Mouse (Mus musculus): Measurements from ENCODE around the gene Msh3. TPM values are rescaled to one million over a fixed set of nuclear protein-coding genes. Genes with fewer than 3 reads are reported as not detected.
"Not testable (repeated sequence)": the region's sequence is repeated elsewhere in the genome, so short reads cannot be mapped to it uniquely, and the experiment has no call there.

Gene Msh3
- total and polyA plus RNA-seq, 3 experiments: 3.9 to 9.1 (median 7.2) TPM

GRCm38 (mm10) chr13:92222763-92223162, 132.0 kb downstream of the Msh3 start:
- Histone ChIP-seq H3K36me3 (ENCODE audit: control insufficient read depth, insufficient read depth, low read length) (no peaks in the 10 kb centered on the region), H3K27ac (no peak overlapping the region), H3K27me3 (ENCODE audit: control insufficient read depth, insufficient read depth, low read length) (no peaks in the 10 kb centered on the region), H3K4me3 (no peak overlapping the region), H3K79me2 (replicated peaks; ENCODE audit: control insufficient read depth, insufficient read depth, low read length) (no peaks in the 10 kb centered on the region), H3K4me1 (ENCODE audit: control insufficient read depth, insufficient read depth, low read length) (no peaks in the 10 kb centered on the region), H3K9ac (ENCODE audit: low read depth, low read length) (no peak overlapping the region)
- TF ChIP-seq EP300 (IDR thresholded peaks at IDR 0.05; ENCODE audit: insufficient read depth, low read depth, low read length): no peak
- TF ChIP-seq POLR2A (IDR thresholded peaks at IDR 0.05; ENCODE audit: insufficient read depth, low read depth, low read length): no peak
- TF ChIP-seq CTCF (IDR thresholded peaks at IDR 0.05): no peak
- intact Hi-C loops (cut with DNase I): loop anchor here (2.0 kb wide), 1 partner anchor 314 kb away; no protein-coding TSS in a partner anchor
- DNase-seq: no peak
- 96% methylated on average over 5 of the region's 5 CpGs for WGBS

- WGBS: 87% methylated on average over 3 of the region's 3 CpGs
Observed at GRCm38 (mm10) chr13:92219774-92220173, 135.0 kb downstream of the Msh3 start.

GRCm38 (mm10) chr13:92217216-92217615, 137.6 kb downstream of the Msh3 start:
- 75% methylated on average over 9 of the region's 9 CpGs for WGBS
- Histone ChIP-seq H3K79me2 (replicated peaks; ENCODE audit: control insufficient read depth, insufficient read depth, low read length) (no peaks in the 10 kb centered on the region), H3K36me3 (ENCODE audit: control insufficient read depth, insufficient read depth, low read length) (no peaks in the 10 kb centered on the region), H3K4me1 (ENCODE audit: control insufficient read depth, insufficient read depth, low read length) (no peaks in the 10 kb centered on the region), H3K27ac (no peak overlapping the region), H3K4me3 (no peak overlapping the region), H3K9ac (ENCODE audit: low read depth, low read length) (no peak overlapping the region), H3K27me3 (ENCODE audit: control insufficient read depth, insufficient read depth, low read length) (no peaks in the 10 kb centered on the region)
- DNase-seq: no peak
- TF ChIP-seq POLR2A (IDR thresholded peaks at IDR 0.05; ENCODE audit: insufficient read depth, low read depth, low read length) (no peak), EP300 (IDR thresholded peaks at IDR 0.05; ENCODE audit: insufficient read depth, low read depth, low read length) (no peak), CTCF (IDR thresholded peaks at IDR 0.05) (no peak)
- intact Hi-C loops (cut with DNase I): no loop called here

More at GRCm38 (mm10) chr13:92219774-92220173, 135.0 kb downstream of the Msh3 start:
- no peak for DNase-seq
- no peak overlapping the region for H3K27ac ChIP-seq
- H3K36me3 ChIP-seq (ENCODE audit: control insufficient read depth, insufficient read depth, low read length): no peaks in the 10 kb centered on the region
- H3K27me3 ChIP-seq (ENCODE audit: control insufficient read depth, insufficient read depth, low read length): no peaks in the 10 kb centered on the region
- H3K79me2 ChIP-seq (replicated peaks; ENCODE audit: control insufficient read depth, insufficient read depth, low read length): no peaks in the 10 kb centered on the region
- H3K9ac ChIP-seq (ENCODE audit: low read depth, low read length): no peak overlapping the region
- no peaks in the 10 kb centered on the region for H3K4me1 ChIP-seq (ENCODE audit: control insufficient read depth, insufficient read depth, low read length)
- no peak for TF ChIP-seq POLR2A (IDR thresholded peaks at IDR 0.05; ENCODE audit: insufficient read depth, low read depth, low read length)
- TF ChIP-seq EP300 (IDR thresholded peaks at IDR 0.05; ENCODE audit: insufficient read depth, low read depth, low read length): no peak
- no peak for TF ChIP-seq CTCF (IDR thresholded peaks at IDR 0.05)
- H3K4me3 ChIP-seq: no peak overlapping the region
- intact Hi-C loops (cut with DNase I): no loop called here

GRCm38 (mm10) chr13:92196860-92197259, 157.9 kb downstream of the Msh3 start:
- no peak for DNase-seq
- WGBS: 90% methylated on average over 2 of the region's 2 CpGs
- intact Hi-C loops (cut with DNase I): no loop called here

GRCm38 (mm10) chr13:92193806-92194205, 161.0 kb downstream of the Msh3 start:
- intact Hi-C loops (cut with DNase I); H3K4me3 ChIP-seq; H3K27ac ChIP-seq; H3K36me3 ChIP-seq (ENCODE audit: control insufficient read depth, insufficient read depth, low read length); DNase-seq; H3K4me1 ChIP-seq (ENCODE audit: control insufficient read depth, insufficient read depth, low read length); H3K79me2 ChIP-seq (replicated peaks; ENCODE audit: control insufficient read depth, insufficient read depth, low read length); H3K9ac ChIP-seq (ENCODE audit: low read depth, low read length); H3K27me3 ChIP-seq (ENCODE audit: control insufficient read depth, insufficient read depth, low read length): not testable (repeated sequence)
- WGBS: 86% methylated on average over 5 of the region's 5 CpGs

More at GRCm38 (mm10) chr13:92196860-92197259, 157.9 kb downstream of the Msh3 start:
- TF ChIP-seq POLR2A (IDR thresholded peaks at IDR 0.05; ENCODE audit: insufficient read depth, low read depth, low read length) (no peak), CTCF (IDR thresholded peaks at IDR 0.05) (no peak), EP300 (IDR thresholded peaks at IDR 0.05; ENCODE audit: insufficient read depth, low read depth, low read length) (no peak)
- no peaks in the 10 kb centered on the region for H3K27me3 ChIP-seq (ENCODE audit: control insufficient read depth, insufficient read depth, low read length)
- H3K36me3 ChIP-seq (ENCODE audit: control insufficient read depth, insufficient read depth, low read length): no peaks in the 10 kb centered on the region
- no peaks in the 10 kb centered on the region for H3K79me2 ChIP-seq (replicated peaks; ENCODE audit: control insufficient read depth, insufficient read depth, low read length)
- H3K27ac ChIP-seq: no peak overlapping the region
- H3K4me1 ChIP-seq (ENCODE audit: control insufficient read depth, insufficient read depth, low read length): no peaks in the 10 kb centered on the region
- no peak overlapping the region for H3K9ac ChIP-seq (ENCODE audit: low read depth, low read length)
- H3K4me3 ChIP-seq: no peak overlapping the region

GRCm38 (mm10) chr13:92172686-92173085, 182.1 kb downstream of the Msh3 start:
- 82% methylated on average over 8 of the region's 8 CpGs for WGBS
- H3K9ac ChIP-seq (ENCODE audit: low read depth, low read length); H3K4me1 ChIP-seq (ENCODE audit: control insufficient read depth, insufficient read depth, low read length); DNase-seq; H3K79me2 ChIP-seq (replicated peaks; ENCODE audit: control insufficient read depth, insufficient read depth, low read length); H3K27me3 ChIP-seq (ENCODE audit: control insufficient read depth, insufficient read depth, low read length); H3K27ac ChIP-seq; H3K4me3 ChIP-seq; H3K36me3 ChIP-seq (ENCODE audit: control insufficient read depth, insufficient read depth, low read length); intact Hi-C loops (cut with DNase I): not testable (repeated sequence)

Other genes starting within 250 kb of the Msh3 start
- 10 to 100 TPM; 10.2 to 11.5 TPM for gene Rasgrf2, start 223.3 kb downstream of the Msh3 start, total RNA-seq (2021)
- gene Rasgrf2, start 223.3 kb downstream of the Msh3 start, polyA plus RNA-seq (2012; rRNA removed): 6.4 and 7.6 TPM in 2 replicates
- not detected for gene Gm20379, start 49.0 kb downstream of the Msh3 start, total RNA-seq (2021)
- gene Gm20379, start 49.0 kb downstream of the Msh3 start, polyA plus RNA-seq (2012; rRNA removed): not detected in 2 replicates
- gene Dhfr, start 277 bp downstream of the Msh3 start, total RNA-seq (2021): under 1 TPM; 0.78 to 0.84 TPM
- 0.39 and 0.91 TPM in 2 replicates for gene Dhfr, start 277 bp downstream of the Msh3 start, polyA plus RNA-seq (2012; rRNA removed)
- gene Ankrd34b, start 70.9 kb upstream of the Msh3 start, total RNA-seq (2021): not detected
- not detected in 2 replicates for gene Ankrd34b, start 70.9 kb upstream of the Msh3 start, polyA plus RNA-seq (2012; rRNA removed)
- gene Fam151b, start 129.0 kb upstream of the Msh3 start, total RNA-seq (2021): 1 to 10 TPM; 2.0 to 2.2 TPM
- gene Fam151b, start 129.0 kb upstream of the Msh3 start, polyA plus RNA-seq (2012; rRNA removed): 1.0 and 1.7 TPM in 2 replicates
- gene Zfyve16, start 175.9 kb upstream of the Msh3 start, total RNA-seq (2021): 10 to 100 TPM; 11.5 to 11.7 TPM
- gene Zfyve16, start 175.9 kb upstream of the Msh3 start, polyA plus RNA-seq (2012; rRNA removed): 2.9 and 8.4 TPM in 2 replicates
- gene Spz1, start 221.2 kb upstream of the Msh3 start, total RNA-seq (2021): not detected
- 0.23 and 0.31 TPM in 2 replicates for gene Spz1, start 221.2 kb upstream of the Msh3 start, polyA plus RNA-seq (2012; rRNA removed)